Mouse (Mus musculus) C2C12 (cell line): ENCODE results near the gene Pafah1b2. TPM values are rescaled to one million over a fixed set of nuclear protein-coding genes. Genes with fewer than 3 reads are reported as not detected.

Experiments
- H3K27me3 ChIP-seq: one replicate; pipeline ENCODE4 v1.6.1; 2011; ENCODE audit not compliant: control insufficient read depth, insufficient read depth, insufficient read length
- H3K36me3 ChIP-seq: one replicate; pipeline ENCODE4 v1.6.1; 2011; ENCODE audit not compliant: control insufficient read depth, insufficient read depth
- H3K4me3 ChIP-seq: one replicate; pipeline ENCODE4 v1.5.1; 2011; ENCODE audit warnings: mild to moderate bottlenecking, control low read depth; ENCODE audit not compliant: poor library complexity, insufficient read depth, severe bottlenecking
- H3K79me2 ChIP-seq: one replicate; pipeline ENCODE4 v1.6.1; 2011; ENCODE audit not compliant: control insufficient read depth, insufficient read depth
- H3K79me3 ChIP-seq: one replicate; pipeline ENCODE4 v1.6.1; 2011; ENCODE audit warnings: low read depth, control low read depth
- H3ac ChIP-seq: one replicate; pipeline ENCODE3; 2011; ENCODE audit warnings: low read depth; ENCODE audit not compliant: control insufficient read depth, insufficient read length
- CEBPB ChIP-seq: IDR thresholded peaks from one replicate; pipeline ENCODE4 v1.6.1; 2011; ENCODE audit warnings: low read depth, mild to moderate bottlenecking, control low read depth, moderate library complexity
- CTCF ChIP-seq: IDR thresholded peaks from one replicate; pipeline ENCODE4 v1.5.1; 2011; ENCODE audit not compliant: control insufficient read depth, insufficient read depth, insufficient read length
- FOSL1 ChIP-seq: IDR thresholded peaks from one replicate; pipeline ENCODE4 v1.8.0; 2011; ENCODE audit warnings: mild to moderate bottlenecking, low read length; ENCODE audit not compliant: poor library complexity, insufficient read depth, severe bottlenecking
- MAX ChIP-seq: IDR thresholded peaks from one replicate; pipeline ENCODE4 v1.6.1; 2011; ENCODE audit warnings: mild to moderate bottlenecking, control low read depth
- MYOD1 ChIP-seq: IDR thresholded peaks from one replicate; pipeline ENCODE4 v1.6.1; 2011; ENCODE audit warnings: low read depth; ENCODE audit not compliant: control insufficient read depth, insufficient read length
- MYOG ChIP-seq: IDR thresholded peaks from one replicate; pipeline ENCODE4 v1.6.1; 2011; ENCODE audit not compliant: control insufficient read depth, insufficient read length; ENCODE audit errors: extremely low read depth
- USF1 ChIP-seq: IDR thresholded peaks from one replicate; pipeline ENCODE4 v1.6.1; 2011; ENCODE audit warnings: low read depth, mild to moderate bottlenecking, control low read depth, moderate library complexity
- microRNA-seq: library from miRNA; unstranded; fragments of <30 nt; microRNA quantifications from one replicate; pipeline ENCODE4, GENCODE M21; 2019; ENCODE audit warnings: borderline microRNAs expressed
- polyA plus RNA-seq: library from polyadenylated mRNA; unstranded; fragments of >200 nt; fragmentation: generic; extraction: Trizol; gene quantifications from one replicate; pipeline ENCODE4 v1.2.1, GENCODE M21; 2012; ENCODE audit warnings: missing spikeins

Gene Pafah1b2
- polyA plus RNA-seq, 1 experiment, result 82.4 TPM

GRCm38 (mm10) chr9:45917041-45917934 lies 95.2 kb downstream of the Pafah1b2 start:
- TF ChIP-seq USF1 (no peak), FOSL1 (no peak), MAX (no peak), MYOG (no peak), CEBPB (no peak)
- Histone ChIP-seq H3K36me3 (peaks cover 67% of the 10 kb centered on the region), H3ac (no peak overlapping the region), H3K79me2 (no peaks in the 10 kb centered on the region), H3K27me3 (no peaks in the 10 kb centered on the region), H3K79me3 (no peaks in the 10 kb centered on the region), H3K4me3 (no peak overlapping the region)

- H3K36me3 ChIP-seq, result peaks cover 61% of the 10 kb centered on the region
- H3K79me3 ChIP-seq, result no peaks in the 10 kb centered on the region
- TF ChIP-seq CTCF, result no peak
- no peak for TF ChIP-seq FOSL1
- TF ChIP-seq MYOG, result no peak
- TF ChIP-seq MAX, result no peak
- no peak for TF ChIP-seq CEBPB
- no peak for TF ChIP-seq MYOD1
- TF ChIP-seq USF1, result no peak
- H3K27me3 ChIP-seq, result no peaks in the 10 kb centered on the region
- H3K4me3 ChIP-seq, result no peak overlapping the region
- H3ac ChIP-seq, result no peak overlapping the region
- H3K79me2 ChIP-seq, result no peaks in the 10 kb centered on the region
Observed at GRCm38 (mm10) chr9:45915659-45916058, 96.8 kb downstream of the Pafah1b2 start.

Small RNA genes within 50 kb of the gene (microRNA-seq; reads per million reads assigned to microRNA genes)
- 0.16 reads per million for gene Mir7087

Other genes starting within 250 kb of the Pafah1b2 start
- 12.7 TPM for gene Cep164, start 184.0 kb downstream of the Pafah1b2 start, polyA plus RNA-seq
- gene Bace1, start 174.1 kb downstream of the Pafah1b2 start, polyA plus RNA-seq, result 9.9 TPM
- 18.0 TPM for gene Pcsk7, start 106.2 kb downstream of the Pafah1b2 start, polyA plus RNA-seq
- 10.8 TPM for gene Rnf214, start 105.8 kb downstream of the Pafah1b2 start, polyA plus RNA-seq
- 737 TPM for gene Tagln, start 76.6 kb downstream of the Pafah1b2 start, polyA plus RNA-seq
- gene Sidt2, start 57.4 kb downstream of the Pafah1b2 start, polyA plus RNA-seq, result 50.2 TPM
- gene Sik3, start 130 bp upstream of the Pafah1b2 start, polyA plus RNA-seq, result 32.0 TPM
- not detected for gene Apoa1, start 215.9 kb upstream of the Pafah1b2 start, polyA plus RNA-seq
- gene Apoc3, start 222.9 kb upstream of the Pafah1b2 start, polyA plus RNA-seq, result not detected
- gene Apoa4, start 228.0 kb upstream of the Pafah1b2 start, polyA plus RNA-seq, result not detected